Mouse (Mus musculus) liver, adult (tissue): Measurements from ENCODE around the gene Olfr1369-ps1.

Experiments used
- GATA4 ChIP-seq: IDR thresholded peaks from 2 replicates; pipeline ENCODE4 v1.6.1; 2014; ENCODE audit warnings: mild to moderate bottlenecking, low read length; ENCODE audit not compliant: insufficient replicate concordance

Olfr1369-ps1 gene

GRCm38 (mm10) chr13:21161591-21161990 is 50.3 kb downstream of the Olfr1369-ps1 start:
- no peak for TF ChIP-seq GATA4

- TF ChIP-seq GATA4: no peak
These were observed 51.3 kb downstream of the Olfr1369-ps1 start for GRCm38 (mm10) chr13:21162591-21162990.

- no peak for TF ChIP-seq GATA4
These were observed 55.9 kb downstream of the Olfr1369-ps1 start for GRCm38 (mm10) chr13:21166936-21167909.

GRCm38 (mm10) chr13:21167910-21168300 is 56.6 kb downstream of the Olfr1369-ps1 start:
- TF ChIP-seq GATA4: no peak

GRCm38 (mm10) chr13:21168371-21169011 is 57.2 kb downstream of the Olfr1369-ps1 start:
- TF ChIP-seq GATA4: no peak
